Mouse (Mus musculus): ENCODE measurements around the gene Npnt.

The Npnt gene

GRCm38 (mm10) chr3:132855458-132856212 lies 94.5 kb downstream of the Npnt start:
- DNase-seq (ENCODE audit: low read depth): no peak

GRCm38 (mm10) chr3:132854271-132854670 lies 95.8 kb downstream of the Npnt start:
- no peak for DNase-seq (ENCODE audit: low read depth)

GRCm38 (mm10) chr3:132851841-132852728 lies 98.0 kb downstream of the Npnt start:
- DNase-seq (ENCODE audit: low read depth): no peak

DNA sequence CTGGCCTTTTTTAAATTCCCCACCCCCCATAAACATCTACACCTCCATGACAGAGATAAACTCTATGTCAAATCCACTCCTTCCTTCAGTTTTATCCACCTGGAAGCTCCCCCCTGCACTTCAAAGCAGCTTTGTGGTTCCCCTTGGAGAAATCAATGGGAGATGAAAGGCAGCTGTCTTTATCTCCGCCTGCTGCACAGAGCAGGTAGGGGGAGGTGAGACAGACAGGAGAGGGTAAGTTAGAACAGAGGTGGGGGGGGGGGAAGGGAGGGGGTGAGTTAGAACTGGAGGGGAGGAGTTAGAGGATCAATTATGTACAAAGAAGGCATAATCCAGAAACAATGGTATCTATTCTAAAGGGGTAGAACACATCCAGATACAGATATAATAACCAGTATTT lies 98.7 kb downstream of the Npnt start:
- no peak for DNase-seq (ENCODE audit: low read depth)

GRCm38 (mm10) chr3:132850431-132850830 lies 99.7 kb downstream of the Npnt start:
- DNase-seq (ENCODE audit: low read depth): no peak

GRCm38 (mm10) chr3:132849669-132850068 lies 100.4 kb downstream of the Npnt start:
- DNase-seq (ENCODE audit: low read depth): no peak

DNA sequence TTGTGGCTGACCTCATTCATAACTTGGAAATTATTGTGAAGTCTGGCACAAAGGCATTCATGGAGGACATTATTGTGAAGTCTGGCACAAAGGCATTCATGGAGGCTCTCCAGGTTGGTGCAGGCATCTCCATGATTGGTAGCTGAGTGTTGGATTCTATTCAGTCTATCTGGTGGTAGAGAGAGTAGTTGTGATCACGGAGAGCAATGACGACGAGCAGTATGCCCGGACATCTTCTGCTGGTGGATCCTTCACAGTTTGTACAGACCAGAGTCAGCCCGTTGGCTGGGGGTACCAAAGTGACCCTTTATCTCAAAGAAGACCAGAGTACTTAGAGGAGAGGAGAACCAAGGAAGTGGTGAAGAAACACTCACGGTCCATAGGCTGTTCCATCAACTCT lies 107.4 kb downstream of the Npnt start:
- no peak for DNase-seq (ENCODE audit: low read depth)

GRCm38 (mm10) chr3:132839516-132839915 lies 110.6 kb downstream of the Npnt start:
- DNase-seq (ENCODE audit: low read depth): no peak

DNA sequence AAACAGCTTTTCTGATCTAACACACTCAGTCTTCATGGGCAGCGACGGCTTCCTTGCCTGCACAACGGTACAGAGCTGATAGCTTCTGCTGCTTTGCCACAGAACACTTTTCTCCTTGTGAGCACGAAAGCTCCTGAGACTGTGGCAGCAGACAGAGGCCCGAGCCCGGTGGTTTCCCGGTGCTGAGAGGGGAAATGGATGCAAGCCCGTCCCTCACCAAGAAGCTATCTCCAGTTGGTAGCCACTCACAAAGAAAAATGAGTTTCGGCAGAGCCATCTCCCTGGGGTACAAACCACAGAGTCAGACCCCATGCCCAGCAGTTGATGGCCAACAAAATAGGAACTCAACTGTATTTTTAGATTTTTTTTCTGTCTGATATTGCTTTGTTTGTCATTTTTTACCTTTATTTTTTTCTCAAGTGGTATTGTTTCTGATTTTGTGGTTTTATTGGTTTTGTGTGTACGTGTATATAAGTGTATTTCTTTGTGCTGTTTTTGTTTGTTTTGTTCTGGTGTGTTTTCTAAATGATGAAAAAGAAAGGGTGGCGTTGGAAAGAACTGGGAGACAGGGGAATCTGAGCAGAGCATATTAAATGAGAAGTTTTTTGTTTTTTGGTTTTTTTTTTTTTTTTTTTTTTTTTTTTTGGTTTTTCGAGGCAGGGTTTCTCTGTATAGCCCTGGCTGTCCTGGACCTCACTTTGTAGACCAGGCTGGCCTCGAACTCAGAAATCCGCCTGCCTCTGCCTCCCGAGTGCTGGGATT lies 111.3 kb downstream of the Npnt start:
- no peak for DNase-seq (ENCODE audit: low read depth)

GRCm38 (mm10) chr3:132837134-132837533 lies 113.0 kb downstream of the Npnt start:
- no peak for DNase-seq (ENCODE audit: low read depth)

- DNase-seq (ENCODE audit: low read depth): no peak
Observed at GRCm38 (mm10) chr3:132835118-132835794, 114.8 kb downstream of the Npnt start.

All from induced T-regulatory cell, adult 2 months (primary cell).